Mouse (Mus musculus) urinary bladder, adult 18-20 months (tissue): ENCODE results near the gene Olfr312.

ENCODE experiments used
- DNase-seq, 2 experiments: peaks; one replicate each; pipeline ENCODE4 v3.0.0; 2022; ENCODE audit warnings: low spot score in 2 of 2, mixed read lengths in 2 of 2

Olfr312 gene

GRCm38 (mm10) chr11:58860744-58861143 is 31.7 kb downstream of the Olfr312 start:
- DNase-seq: no peak

GRCm38 (mm10) chr11:58867039-58867953 is 38.3 kb downstream of the Olfr312 start, which contains the start of gene 2810021J22Rik:
Gene 2810021J22Rik (plus strand): TSS chr11:58867216.
- peak; percentile 76 to 78 for DNase-seq

GRCm38 (mm10) chr11:58867954-58868330 is 38.9 kb downstream of the Olfr312 start:
- no peak for DNase-seq

GRCm38 (mm10) chr11:58870961-58871360 is 41.9 kb downstream of the Olfr312 start:
- DNase-seq: no peak

- DNase-seq: no peak
Observed at GRCm38 (mm10) chr11:58883756-58884155, 54.7 kb downstream of the Olfr312 start.
